Mouse (Mus musculus) R1 (cell line): ENCODE data around the gene Psme3.
"Not testable (repeated sequence)": the region's sequence is repeated elsewhere in the genome, so short reads cannot be mapped to it uniquely, and the experiment has no call there.

ENCODE experiments used
- DNase-seq: peaks from one replicate; pipeline ENCODE4 v3.0.0-alpha.2; 2018; ENCODE audit warnings: low read depth, low spot score

Psme3 gene

DNA sequence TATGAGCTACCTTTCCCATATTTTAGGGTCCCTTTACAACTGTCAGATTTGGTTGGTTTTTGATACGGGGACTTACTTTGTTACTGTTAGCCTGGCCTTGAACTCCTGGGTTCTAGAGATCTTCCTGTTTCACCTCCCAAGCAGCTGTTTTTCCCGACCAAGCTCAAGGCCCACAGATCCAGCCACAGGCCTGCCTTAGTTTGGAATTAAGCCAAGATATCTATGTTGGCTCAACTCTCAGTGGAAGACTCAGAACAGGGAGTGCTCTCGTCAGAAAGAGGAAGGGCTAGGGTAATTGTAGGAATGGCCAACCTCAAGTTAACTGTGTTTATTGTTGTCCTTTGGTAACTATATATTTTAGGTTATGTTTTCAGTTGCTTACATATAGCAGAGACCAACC, 3.9 kb upstream of the Psme3 start:
- no peak for DNase-seq

DNA sequence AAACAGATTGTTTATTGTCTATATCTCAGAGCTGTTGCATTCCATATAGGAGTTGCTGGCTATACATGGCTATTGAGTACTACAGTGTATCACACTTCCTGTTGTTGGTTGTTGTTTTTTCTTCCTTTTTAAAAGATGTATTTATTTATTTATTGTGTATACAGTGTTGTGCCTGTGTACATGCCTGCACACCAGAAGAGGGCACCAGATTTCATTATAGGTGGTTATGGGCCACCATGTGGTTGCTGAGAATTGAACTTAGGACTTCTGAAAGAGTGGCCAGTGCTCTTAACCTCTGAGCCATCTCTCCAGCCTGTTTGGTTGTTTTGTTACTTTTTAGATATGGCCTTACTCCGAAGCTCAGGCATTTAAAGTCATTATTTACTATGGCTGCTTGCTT, 1.4 kb upstream of the Psme3 start:
- DNase-seq, result no peak

DNA sequence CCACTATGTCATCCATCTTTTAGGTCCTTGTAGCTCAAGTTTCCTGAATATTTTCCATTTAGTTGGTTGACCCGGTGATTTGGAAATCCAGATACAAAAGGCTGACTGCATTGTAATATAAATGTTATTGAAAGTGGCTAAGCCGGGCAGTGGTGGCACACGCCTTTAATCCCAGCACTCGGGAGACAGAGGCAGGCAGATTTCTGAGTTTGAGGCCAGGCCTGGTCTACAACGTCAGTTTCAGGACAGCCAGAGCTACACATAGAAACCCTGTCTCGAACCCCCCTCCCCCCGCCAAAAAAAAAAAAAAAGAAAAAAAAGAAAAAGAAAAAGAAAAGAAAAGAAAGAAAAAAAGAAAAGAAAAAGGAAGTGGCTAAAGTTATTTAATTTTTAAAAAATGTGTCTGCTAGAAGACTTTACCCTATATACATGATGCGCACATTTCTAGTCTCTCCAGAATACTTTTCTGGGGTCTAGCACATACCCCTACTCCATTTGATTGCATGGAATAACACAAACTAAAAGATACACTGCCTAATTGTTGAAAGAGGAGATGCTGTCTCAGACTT, 847 bp upstream of the Psme3 start:
- DNase-seq, result no peak

DNA sequence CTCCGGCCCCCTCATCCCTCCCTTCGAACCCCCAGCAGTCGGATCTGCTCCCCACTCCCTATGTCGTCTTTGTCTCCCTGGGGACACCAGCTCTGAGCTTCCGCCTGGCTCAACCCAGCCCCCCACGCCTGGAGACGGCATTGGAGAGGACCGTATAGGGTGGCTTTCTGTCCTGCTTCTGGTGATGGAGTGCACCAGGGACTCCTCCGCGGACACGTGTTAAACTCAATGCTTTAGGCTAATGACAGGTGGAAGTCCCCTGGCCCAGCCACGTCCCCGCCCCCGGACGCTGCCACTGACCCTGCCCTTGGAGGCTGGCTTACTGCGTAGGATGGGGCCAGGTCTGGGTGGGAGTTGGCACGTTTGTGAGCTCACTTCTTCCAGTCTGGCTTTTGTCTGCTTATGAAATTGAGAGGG, 496 bp downstream of the Psme3 start:
- DNase-seq, result no peak

DNA sequence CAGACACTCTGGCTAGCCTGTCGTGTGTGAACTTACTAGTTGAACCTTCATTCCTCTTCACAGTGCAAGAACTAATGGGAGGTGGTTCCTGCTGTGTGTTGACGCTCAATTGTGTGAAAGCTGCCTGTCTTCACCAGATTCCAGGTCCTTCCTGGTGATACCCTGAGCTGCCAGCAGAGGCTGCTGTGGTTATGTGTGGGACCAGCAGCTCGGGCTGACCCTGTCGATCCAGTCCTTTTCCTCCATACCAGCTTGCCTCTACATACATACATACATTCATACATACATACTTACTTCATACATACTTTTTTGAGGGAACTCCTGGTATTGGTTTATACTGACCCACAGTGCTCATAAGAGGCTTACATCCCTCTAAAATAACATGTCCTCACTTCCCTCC, 7.6 kb downstream of the Psme3 start:
- DNase-seq, result peak; percentile 82

DNA sequence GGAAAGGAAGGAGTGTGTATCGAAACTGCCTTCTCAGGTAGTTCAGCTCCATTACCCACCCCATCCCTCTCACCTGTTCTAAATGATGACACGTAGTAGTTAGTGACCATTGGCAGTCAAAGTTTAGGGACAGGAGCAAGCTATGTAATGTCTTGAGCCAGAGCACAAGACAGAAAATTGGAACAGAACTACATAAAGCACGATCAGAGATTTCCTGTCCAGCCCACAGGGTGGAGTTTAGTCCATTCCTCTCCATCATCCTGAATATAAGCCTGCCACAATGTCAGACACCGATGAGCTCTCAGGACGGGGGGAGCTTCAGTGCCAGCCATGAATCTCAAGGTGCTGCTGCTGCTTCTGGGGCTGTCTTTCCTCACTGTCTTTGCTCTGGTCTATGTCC, 8.8 kb downstream of the Psme3 start, which contains the start of gene Aoc2:
Aoc2 (plus strand) TSS at position 301 of the 400 bp plus-strand sequence.
- DNase-seq, result no peak

DNA sequence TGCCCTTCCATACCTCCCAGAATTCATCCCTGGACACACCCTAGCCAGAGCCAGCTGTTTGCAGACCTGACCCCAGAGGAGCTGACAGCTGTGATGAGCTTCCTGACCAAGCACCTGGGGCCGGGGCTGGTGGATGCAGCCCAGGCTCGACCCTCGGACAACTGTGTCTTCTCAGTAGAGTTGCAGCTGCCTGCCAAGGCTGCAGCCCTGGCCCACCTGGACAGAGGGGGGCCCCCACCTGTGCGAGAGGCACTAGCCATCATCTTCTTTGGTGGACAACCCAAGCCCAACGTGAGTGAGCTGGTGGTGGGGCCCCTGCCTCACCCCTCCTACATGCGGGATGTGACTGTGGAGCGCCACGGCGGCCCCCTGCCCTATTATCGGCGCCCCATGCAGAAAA, 9.2 kb downstream of the Psme3 start:
- DNase-seq, result not testable (repeated sequence)

DNA sequence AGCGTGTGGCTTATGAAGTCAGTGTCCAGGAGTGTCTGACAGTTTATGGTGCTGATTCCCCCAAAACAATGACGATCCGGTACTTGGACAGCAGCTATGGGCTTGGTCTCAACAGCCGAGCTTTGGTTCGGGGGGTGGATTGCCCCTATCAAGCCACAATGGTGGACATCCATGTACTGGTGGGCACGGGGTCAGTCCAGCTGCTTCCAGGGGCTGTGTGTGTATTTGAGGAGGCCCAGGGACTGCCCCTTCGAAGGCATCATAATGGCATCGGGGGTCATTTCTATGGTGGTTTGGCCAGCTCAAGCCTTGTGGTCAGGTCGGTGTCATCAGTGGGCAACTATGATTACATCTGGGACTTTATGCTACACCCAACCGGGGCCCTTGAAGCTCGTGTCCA, 10.1 kb downstream of the Psme3 start:
- no peak for DNase-seq

DNA sequence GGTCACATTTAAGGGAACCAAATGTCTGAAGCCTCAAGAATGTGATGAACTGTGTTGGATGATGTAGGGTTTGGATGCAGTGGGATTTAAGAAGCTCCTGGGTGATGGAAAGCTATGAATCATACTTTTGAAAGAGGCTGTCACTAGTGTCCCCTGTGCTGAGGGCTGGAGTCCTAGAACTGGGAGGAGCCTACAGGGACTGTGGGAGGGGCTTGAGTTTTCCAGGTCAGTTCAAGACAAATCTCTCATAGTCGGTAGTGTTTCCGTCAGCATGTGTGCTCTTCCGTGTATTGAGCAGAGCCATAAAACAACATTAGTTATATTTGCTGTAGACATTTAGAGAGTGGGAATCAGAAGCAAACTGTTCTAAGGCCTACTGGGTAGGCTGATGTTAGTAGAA, 11.3 kb downstream of the Psme3 start:
- peak; percentile 40 for DNase-seq

DNA sequence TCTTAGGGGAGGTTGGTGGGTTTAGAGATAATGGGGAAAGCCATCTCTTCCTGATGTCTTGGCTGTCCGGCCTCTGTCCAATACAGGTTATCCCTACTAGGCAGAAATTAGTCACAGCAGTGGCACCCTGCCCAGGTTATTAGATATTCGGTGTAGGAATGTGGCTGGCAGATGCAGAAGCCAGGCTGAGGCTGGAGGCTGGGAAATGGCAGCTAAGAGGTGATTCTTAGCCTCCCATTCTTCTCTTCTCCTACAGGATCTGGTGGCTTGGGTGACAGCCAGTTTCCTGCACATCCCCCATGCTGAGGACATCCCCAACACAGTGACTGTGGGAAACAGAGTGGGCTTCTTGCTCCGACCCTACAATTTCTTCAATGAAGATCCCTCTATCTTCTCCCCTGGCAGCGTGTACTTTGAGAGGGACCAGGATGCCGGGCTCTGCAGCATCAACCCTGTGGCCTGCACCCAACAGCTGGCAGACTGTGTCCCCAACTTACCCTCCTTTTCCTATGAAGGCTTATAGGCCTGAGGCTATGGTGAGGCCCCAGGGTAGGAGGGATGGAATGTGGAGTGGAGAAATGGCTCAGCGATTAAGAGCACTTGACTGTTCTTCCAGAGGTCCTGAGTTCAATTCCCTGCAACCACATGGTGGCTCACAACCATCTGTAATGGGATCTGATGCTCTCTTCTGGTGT, 13.1 kb downstream of the Psme3 start:
- no peak for DNase-seq

DNA sequence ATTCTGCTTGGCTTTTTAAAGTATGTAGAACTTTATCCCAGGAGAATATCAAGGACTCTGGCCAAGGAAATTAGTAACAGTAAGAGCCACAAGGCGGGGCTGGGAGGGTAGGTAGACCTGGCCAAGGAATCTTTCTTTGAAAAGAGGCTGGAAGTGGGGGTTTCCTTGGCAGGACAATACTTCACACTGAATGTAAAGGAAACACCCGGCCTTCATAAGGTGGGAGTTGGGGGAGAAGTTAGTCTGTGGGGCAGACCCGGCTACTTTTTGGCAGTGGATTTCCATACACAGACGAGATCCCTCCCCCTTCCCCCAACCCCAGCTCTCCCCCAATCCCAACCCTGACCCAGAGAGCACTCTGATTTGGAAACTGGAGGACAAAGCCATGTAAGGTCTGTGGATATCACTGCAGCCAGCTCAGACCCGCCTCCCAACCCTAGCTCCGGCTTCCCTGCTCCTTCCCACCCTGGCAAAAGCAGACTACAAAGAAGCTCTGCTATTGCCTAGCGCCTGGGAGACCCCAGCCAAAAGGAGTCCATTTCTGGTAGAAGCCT, 14.4 kb downstream of the Psme3 start, which contains the start of gene Aoc3:
Aoc3 (plus strand) TSS at position 235 of the 554 bp plus-strand sequence.
- DNase-seq, result no peak

DNA sequence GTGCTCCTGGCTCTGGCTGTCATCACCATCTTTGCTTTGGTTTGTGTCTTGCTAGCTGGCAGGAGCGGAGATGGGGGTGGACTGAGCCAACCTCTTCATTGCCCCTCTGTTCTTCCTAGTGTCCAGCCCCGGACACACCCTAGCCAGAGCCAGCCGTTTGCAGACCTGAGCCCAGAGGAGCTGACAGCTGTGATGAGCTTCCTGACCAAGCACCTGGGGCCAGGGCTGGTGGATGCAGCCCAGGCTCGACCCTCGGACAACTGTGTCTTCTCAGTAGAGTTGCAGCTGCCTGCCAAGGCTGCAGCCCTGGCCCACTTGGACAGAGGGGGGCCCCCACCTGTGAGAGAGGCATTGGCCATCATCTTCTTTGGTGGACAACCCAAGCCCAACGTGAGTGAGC, 14.9 kb downstream of the Psme3 start:
- DNase-seq, result not testable (repeated sequence)

DNA sequence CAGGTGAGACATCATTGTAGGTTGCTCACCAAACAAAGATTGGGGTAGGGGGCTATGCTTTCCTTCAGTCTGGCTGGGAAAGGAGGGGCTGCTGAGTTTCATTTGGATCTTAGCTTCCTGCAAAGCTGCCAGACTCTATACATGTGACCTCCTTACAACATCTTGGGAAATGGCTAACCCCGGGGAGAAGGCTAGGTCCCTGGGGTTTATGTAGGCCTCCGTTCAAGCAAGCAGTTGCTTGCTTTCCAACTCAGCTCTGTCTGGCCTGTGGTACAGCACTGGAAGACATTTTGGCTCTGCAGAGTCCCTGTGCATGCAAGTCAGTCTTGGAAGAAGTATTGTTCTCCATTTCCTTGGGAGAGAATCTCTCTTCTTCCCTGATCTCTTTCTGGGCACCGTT, 16.5 kb downstream of the Psme3 start:
- no peak for DNase-seq

DNA sequence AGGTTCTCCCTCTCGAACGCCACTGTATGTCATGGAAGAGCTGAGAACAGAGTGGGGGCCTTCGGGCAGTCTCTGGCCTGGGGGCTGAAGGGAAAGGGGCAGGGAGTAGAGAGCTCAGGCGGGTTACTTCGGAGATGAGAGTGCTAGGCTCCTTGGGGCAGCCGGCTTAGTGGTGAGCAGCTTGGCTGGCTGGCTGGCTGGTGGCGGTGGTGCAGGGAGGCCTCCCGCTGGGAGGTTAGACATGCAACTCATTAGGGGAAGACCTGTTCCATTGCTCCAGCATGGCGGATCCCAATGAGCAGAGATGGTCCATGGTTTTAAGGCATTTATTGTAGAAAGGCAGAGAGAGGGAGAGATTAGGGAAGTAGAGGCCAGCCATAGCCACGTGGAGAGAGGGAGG, 18.0 kb downstream of the Psme3 start:
- DNase-seq, result peak; percentile 57

DNA sequence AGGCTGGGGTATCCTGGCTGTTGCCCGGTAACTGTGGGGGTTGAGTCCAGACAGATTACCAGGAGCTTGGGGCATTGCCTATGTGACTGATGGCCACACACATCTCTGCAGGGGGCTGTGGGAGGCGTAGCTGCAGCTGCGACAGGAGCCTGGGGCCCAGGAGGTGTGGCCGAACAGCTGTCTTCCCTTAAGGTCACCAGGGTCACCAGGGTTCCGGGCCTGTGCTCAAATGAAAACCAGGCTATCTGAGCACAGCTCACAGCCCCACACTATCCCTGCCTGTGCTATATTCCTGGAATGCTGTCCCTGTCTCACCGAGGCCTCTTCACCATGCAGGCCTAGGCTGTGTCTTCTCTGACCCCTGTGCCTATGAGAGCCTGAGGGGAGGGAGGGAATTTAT, 18.5 kb downstream of the Psme3 start:
- DNase-seq, result peak; percentile 60

DNA sequence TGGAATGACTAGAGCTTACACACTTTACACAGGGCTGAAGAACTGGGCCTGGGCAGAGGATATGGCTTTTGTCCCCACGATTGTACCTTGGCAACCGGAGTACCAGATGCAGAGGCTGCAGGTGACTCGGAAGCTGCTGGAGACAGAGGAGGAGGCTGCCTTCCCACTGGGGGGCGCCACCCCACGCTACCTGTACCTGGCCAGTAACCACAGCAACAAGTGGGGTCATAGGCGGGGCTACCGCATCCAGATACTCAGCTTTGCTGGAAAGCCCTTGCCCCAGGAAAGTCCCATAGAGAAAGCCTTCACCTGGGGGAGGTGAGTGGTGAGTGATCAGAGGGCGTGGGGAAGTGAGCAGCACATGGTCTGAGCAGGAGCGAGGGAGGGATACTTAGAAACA, 19.7 kb downstream of the Psme3 start:
- peak; percentile 45 for DNase-seq

DNA sequence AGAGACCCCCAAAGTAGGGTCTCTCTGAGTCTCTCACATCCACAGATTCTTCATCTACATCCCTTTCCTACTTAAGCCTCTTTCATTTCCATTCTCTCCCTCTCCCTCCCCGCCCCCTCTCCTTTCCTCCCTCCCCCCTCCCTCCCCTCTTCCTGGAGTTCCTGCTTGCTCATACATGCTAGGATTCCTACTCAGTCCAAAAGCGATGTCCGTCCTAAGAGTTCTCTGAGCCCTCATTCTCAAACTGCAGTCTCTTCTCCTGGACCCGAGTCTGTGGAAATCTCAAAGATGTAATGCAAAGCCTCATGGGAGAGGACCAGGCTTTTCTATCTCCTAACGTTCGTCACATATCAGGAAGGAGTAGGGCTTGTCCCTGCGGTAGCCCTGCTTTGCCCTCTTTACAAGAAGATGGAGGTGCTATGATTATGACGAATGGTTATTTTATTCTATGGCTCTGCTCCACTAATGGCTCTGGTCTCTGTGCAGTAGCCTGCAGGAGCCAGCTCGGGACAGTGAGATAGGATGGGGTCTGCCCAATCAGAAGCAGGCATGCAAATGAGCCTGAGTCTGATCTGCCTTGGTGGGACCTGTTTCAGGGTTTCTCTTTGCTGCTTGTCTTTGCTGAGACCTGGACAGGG, 22.2 kb downstream of the Psme3 start:
- peak; percentile 58 for DNase-seq

DNA sequence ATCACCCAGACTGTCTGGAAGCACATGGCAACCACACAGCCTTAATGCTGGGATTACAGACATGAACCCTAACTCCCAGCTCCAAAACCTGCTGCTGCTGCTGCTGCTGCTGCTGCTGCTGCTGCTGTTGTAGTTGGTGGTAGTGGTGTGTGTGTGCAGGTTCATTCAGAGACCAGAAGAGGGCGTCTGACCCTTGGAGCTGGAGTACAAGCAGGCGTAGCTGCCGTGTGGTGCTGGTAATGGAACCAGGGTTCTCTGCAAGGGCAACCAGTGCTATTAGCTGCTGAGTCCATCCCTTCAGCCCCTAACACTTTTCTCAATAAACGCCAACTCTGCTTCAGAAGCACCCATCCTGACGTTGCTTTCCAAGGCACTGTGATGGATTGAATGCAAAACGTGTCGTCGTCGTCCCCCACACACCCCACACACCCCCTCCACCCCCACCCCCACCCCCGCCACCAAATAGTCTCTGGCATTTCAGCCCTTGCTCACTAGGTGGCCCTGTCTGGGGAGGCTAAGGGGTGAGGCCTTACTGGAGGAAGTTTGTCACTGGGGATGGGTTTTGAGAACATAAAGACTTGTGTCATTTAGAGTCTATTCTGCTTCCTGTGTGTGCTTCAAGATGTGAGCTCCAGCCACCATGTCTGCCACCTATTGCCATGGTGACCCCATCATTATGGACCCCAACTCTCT, 31.2 kb downstream of the Psme3 start:
- peak; percentile 92 for DNase-seq

DNA sequence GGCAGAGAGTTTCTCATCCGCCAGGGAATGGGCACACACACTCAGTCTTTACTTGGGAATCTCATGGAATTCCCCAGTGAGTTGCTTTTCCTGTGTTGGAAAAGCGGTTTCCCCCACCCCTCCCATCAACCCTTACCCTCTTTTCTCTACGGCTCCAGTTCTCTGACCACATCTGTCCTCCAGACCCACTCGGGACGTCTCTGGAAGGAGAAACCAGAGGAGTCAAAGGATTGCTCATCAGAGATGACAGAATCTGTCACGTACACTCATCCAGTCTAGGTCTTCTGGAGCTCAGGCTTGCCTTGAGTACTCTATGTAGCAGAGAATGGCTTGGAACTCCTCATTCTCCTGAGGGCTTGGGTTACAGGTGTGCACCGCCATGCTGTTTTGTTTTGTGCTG, 32.8 kb downstream of the Psme3 start:
- DNase-seq, result no peak

DNA sequence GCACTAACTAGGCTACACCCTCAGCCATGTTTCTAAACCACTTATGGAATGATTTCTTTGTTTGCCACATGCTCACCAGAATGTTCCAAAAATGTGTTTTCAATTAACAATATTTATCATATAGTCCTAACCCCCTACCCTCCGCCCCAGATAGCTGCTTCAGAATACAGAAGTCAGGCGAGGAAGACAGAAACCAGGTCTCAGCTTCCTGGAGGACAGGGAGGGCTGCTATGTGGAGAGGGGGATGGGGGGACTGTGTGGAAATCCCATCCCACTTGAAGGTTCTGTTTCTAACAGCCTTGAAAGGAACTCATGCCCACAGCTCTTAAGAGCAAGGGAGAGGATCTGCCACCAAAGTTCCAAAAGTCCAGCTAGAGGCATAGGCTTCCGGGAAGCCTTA, 33.2 kb downstream of the Psme3 start:
- no peak for DNase-seq

DNA sequence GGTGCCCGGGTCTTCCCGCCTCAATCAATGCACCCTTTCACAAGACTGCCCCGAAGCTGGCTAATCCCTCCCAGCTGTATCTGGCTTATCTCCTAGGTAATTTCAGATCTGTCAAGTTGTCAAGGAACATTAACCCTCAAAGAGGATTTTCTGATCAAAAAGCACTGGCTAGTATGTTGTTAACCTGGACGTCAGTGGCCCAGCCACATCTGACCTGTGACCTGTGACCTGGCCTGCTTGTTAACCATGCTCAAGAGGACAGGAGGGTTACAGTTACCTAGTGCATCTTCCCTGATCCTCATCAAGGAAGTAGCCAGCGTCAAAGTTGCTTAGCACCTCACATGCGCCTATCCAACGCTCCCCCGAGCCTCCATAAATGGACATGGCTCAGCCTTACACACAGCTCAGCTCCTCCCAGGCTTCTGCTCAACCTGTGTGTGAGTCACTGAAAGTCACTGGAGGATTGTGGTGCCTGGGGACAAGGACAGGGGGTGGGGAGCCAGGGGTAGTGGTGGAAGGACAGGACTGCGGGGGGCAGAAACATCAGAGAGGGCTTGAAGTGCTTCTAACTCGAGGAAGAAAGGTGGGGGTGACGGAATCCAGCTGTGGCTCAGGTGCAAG, 35.2 kb downstream of the Psme3 start:
- DNase-seq, result no peak

DNA sequence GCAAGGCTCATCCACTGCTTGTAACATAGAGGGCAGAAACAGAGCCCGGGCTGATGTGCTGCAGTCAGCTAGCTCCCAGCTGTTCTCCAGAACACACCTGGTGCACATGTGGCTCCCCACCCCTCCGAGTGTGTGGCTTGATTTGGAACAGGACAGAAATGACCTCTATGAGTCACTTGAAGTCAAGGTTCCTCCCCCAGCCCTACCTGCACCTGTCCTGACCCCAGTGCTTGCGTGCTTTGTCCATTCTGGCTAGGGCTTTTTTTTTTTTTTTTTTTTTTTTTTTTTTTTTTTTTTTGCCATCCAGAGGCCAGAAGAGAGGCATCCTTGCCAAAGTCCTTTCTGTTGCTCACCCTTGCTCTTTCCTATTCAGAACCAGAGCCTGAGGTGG, 35.7 kb downstream of the Psme3 start:
- DNase-seq, result no peak
